Mouse (Mus musculus) intestine, postnatal 0 days (tissue): ENCODE results near the gene Rab11b. TPM values are rescaled to one million over a fixed set of nuclear protein-coding genes. Genes with fewer than 3 reads are reported as not detected.

ENCODE experiments used
- ATAC-seq: fragments of 200-750 bp; cut with Nextera tagmentation; 2 replicates; pipeline ENCODE4 v1.8.0; 2017; ENCODE audit warnings: mild to moderate bottlenecking, moderate TSS enrichment, moderate library complexity
- H3K27ac ChIP-seq: fragments of 300-500 bp; sonication (generic); 2 replicates; pipeline ENCODE4 v1.5.1; 2014; ENCODE audit warnings: mild to moderate bottlenecking, low read depth, low read length, moderate library complexity
- H3K27me3 ChIP-seq: fragments of 300-500 bp; sonication (generic); replicated peaks from 2 replicates; pipeline ENCODE4 v1.6.1; 2014; ENCODE audit warnings: low read length, mixed read lengths; ENCODE audit not compliant: control insufficient read depth, insufficient read depth
- H3K36me3 ChIP-seq: fragments of 300-500 bp; sonication (generic); 2 replicates; pipeline ENCODE4 v1.6.1; 2014; ENCODE audit warnings: mild to moderate bottlenecking, moderate library complexity; ENCODE audit not compliant: control insufficient read depth, insufficient read depth
- H3K4me1 ChIP-seq: fragments of 300-500 bp; sonication (generic); replicated peaks from 2 replicates; pipeline ENCODE4 v1.6.1; 2014; ENCODE audit warnings: antibody characterized with exemption, low read length, mixed read lengths; ENCODE audit not compliant: control insufficient read depth, insufficient read depth
- H3K4me2 ChIP-seq: fragments of 300-500 bp; sonication (generic); replicated peaks from 2 replicates; pipeline ENCODE4 v1.6.1; 2014; ENCODE audit warnings: low read depth, mild to moderate bottlenecking, moderate library complexity
- H3K4me3 ChIP-seq: fragments of 300-500 bp; sonication (generic); 2 replicates; pipeline ENCODE4 v1.5.1; 2014; ENCODE audit warnings: low read depth, low read length
- H3K9ac ChIP-seq: fragments of 300-500 bp; sonication (generic); 2 replicates; pipeline ENCODE4 v1.6.1; 2014; ENCODE audit warnings: mild to moderate bottlenecking, low read depth, low read length
- H3K9me3 ChIP-seq: fragments of 300-500 bp; sonication (generic); 2 replicates; pipeline ENCODE4 v1.6.1; 2016; ENCODE audit warnings: mixed run types; ENCODE audit not compliant: control insufficient read depth
- CTCF ChIP-seq: sonication (generic); IDR thresholded peaks from 2 replicates; pipeline ENCODE4 v1.5.1; 2016; ENCODE audit warnings: low read depth, mild to moderate bottlenecking, control low read depth, antibody characterized with exemption, moderate library complexity
- WGBS: fragments of 180-500 bp; shearing (Covaris S2); extraction: QIAGEN DNeasy Blood & Tissue Kit; methylation state at CpG from one replicate; pipeline ENCODE4 v1.1.7; 2014; 5-methylcytosine and 5-hydroxymethylcytosine counted together
- polyA plus RNA-seq: library from polyadenylated mRNA; unstranded; fragments of >200 nt; fragmentation: Nextera tagmentation; extraction: Ambion mirVana; gene quantifications from 2 replicates; pipeline ENCODE4 v1.2.1, GENCODE M21; 2015

The Rab11b gene
- polyA plus RNA-seq, 1 experiment from 2014 or later: 157 TPM

- no peak for ATAC-seq
- TF ChIP-seq CTCF: no peak
- H3K4me1 ChIP-seq: no peaks in the 10 kb centered on the region; the same call in 1 of the 2 replicates
- H3K4me3 ChIP-seq: no peak overlapping the region
- no peak overlapping the region for H3K4me2 ChIP-seq
- 76% methylated on average over 8 of the region's 8 CpGs for WGBS
- no peaks in the 10 kb centered on the region for H3K9me3 ChIP-seq
- H3K36me3 ChIP-seq: peaks cover 22% of the 10 kb centered on the region; the same call in 1 of the 2 replicates
- H3K9ac ChIP-seq: no peak overlapping the region
- no peaks in the 10 kb centered on the region for H3K27me3 ChIP-seq
- peak overlapping the region; percentile 41; the same call in 1 of the 2 replicates for H3K27ac ChIP-seq
Observed at GRCm38 (mm10) chr17:33774573-33775155, 14.3 kb upstream of the Rab11b start.

DNA sequence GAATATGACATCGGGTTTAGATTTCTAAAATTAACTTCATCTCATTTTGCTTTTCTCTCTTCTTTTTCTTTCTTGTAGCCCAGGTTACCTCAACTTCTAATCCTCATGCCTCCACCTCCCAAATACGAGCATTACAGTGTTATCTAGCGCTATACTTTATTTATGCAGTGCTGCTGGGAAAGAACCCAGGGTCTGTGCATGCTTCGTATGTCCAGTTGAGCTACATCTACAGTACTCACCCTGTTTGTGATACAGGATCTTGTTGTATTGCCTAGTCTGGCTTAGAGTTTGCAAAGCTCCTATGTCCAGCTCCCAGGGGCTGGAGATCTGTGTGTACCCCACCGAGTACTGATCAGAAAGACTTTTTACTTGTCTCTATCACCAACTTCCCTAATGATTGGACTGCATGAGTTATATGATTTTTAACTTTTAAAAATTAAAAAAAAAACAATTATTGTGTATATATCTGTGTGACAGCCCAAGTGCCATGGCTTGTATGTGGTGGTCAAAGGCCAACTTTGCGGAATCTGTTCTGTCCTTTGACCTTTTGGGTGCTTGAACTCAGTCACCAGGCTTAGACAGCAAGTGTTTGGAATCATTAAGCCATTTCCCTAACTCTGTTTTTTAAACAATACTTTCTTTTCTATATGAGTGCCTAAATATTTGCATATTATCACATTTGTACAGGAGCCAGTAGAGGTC lies 13.7 kb upstream of the Rab11b start:
- H3K27me3 ChIP-seq: no peaks in the 10 kb centered on the region
- no peak for TF ChIP-seq CTCF
- 83% methylated on average over 6 of the region's 6 CpGs for WGBS
- H3K9me3 ChIP-seq: no peaks in the 10 kb centered on the region
- no peak overlapping the region for H3K27ac ChIP-seq
- no peak overlapping the region for H3K4me3 ChIP-seq
- no peak for ATAC-seq
- no peaks in the 10 kb centered on the region; the same call in 1 of the 2 replicates for H3K4me1 ChIP-seq
- no peak overlapping the region for H3K9ac ChIP-seq
- no peak overlapping the region for H3K4me2 ChIP-seq
- peaks cover 22% of the 10 kb centered on the region; the same call in 1 of the 2 replicates for H3K36me3 ChIP-seq

DNA sequence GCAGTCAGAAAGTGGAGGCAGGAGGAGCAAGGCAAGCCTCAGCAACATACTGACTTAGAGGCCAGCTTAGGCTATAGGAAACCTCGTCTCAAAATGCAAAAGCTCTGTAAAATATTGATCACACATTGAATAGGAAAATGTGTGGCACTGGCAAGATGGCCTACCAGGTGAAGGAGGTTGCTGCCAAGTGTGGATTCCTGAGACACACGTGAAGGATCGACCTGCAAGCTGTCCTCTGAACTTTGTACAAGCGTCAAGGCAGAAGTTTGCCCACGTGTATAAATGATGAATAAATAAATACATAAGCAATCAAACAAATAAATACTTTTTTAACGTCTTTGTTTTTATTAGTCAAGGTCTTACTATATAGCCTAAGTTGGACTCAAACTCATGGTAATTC lies 13.1 kb upstream of the Rab11b start:
- WGBS: 78% methylated on average over 6 of the region's 6 CpGs
- peaks cover 18% of the 10 kb centered on the region; the same call in 1 of the 2 replicates for H3K36me3 ChIP-seq
- no peak overlapping the region for H3K9ac ChIP-seq
- ATAC-seq: no peak
- no peak for TF ChIP-seq CTCF
- H3K9me3 ChIP-seq: no peaks in the 10 kb centered on the region
- H3K4me3 ChIP-seq: no peak overlapping the region
- no peak overlapping the region for H3K27ac ChIP-seq
- no peak overlapping the region for H3K4me2 ChIP-seq
- no peaks in the 10 kb centered on the region for H3K27me3 ChIP-seq
- H3K4me1 ChIP-seq: no peaks in the 10 kb centered on the region

GRCm38 (mm10) chr17:33771617-33772016 lies 11.3 kb upstream of the Rab11b start:
- Histone ChIP-seq H3K4me2 (no peak overlapping the region), H3K4me1 (no peaks in the 10 kb centered on the region), H3K9me3 (no peaks in the 10 kb centered on the region), H3K27me3 (no peaks in the 10 kb centered on the region), H3K4me3 (no peak overlapping the region), H3K27ac (no peak overlapping the region), H3K9ac (no peak overlapping the region), H3K36me3 (peaks cover under 1% of the 10 kb centered on the region; the same call in 1 of the 2 replicates)
- no peak for ATAC-seq
- no peak for TF ChIP-seq CTCF
- 93% methylated on average over 4 of the region's 4 CpGs for WGBS

GRCm38 (mm10) chr17:33766389-33766788 lies 6.1 kb upstream of the Rab11b start:
- H3K4me1 ChIP-seq: no peaks in the 10 kb centered on the region
- no peaks in the 10 kb centered on the region for H3K27me3 ChIP-seq
- no peak overlapping the region for H3K9ac ChIP-seq
- no peaks in the 10 kb centered on the region for H3K36me3 ChIP-seq
- H3K4me2 ChIP-seq: no peak overlapping the region
- no peak overlapping the region for H3K4me3 ChIP-seq
- no peak for ATAC-seq
- no peak overlapping the region for H3K27ac ChIP-seq
- 54% methylated on average over 3 of the region's 3 CpGs for WGBS
- TF ChIP-seq CTCF: no peak
- no peaks in the 10 kb centered on the region for H3K9me3 ChIP-seq

- no peaks in the 10 kb centered on the region for H3K9me3 ChIP-seq
- peak overlapping the region; percentile 70 for H3K4me2 ChIP-seq
- no peak for TF ChIP-seq CTCF
- peak overlapping the region; percentile 66 for H3K4me3 ChIP-seq
- no peaks in the 10 kb centered on the region; the same call in none of the 2 replicates for H3K36me3 ChIP-seq
- WGBS: under 1% methylated on average over 38 of the region's 38 CpGs
- peak; percentile 89 for ATAC-seq
- H3K27me3 ChIP-seq: no peaks in the 10 kb centered on the region
- peak overlapping the region; percentile 99 for H3K27ac ChIP-seq
- H3K4me1 ChIP-seq: peaks cover 23% of the 10 kb centered on the region
- H3K9ac ChIP-seq: peak overlapping the region; percentile 87
Observed at GRCm38 (mm10) chr17:33759767-33760254, 519 bp downstream of the Rab11b start.
